Mouse (Mus musculus) gastrocnemius, adult 18-20 months (tissue): ENCODE results near the gene Mkks. TPM values are rescaled to one million over a fixed set of nuclear protein-coding genes. Genes with fewer than 3 reads are reported as not detected.
"Not testable (repeated sequence)": the region's sequence is repeated elsewhere in the genome, so short reads cannot be mapped to it uniquely, and the experiment has no call there.

ENCODE experiments used
- DNase-seq: peaks from one replicate; pipeline ENCODE4 v3.0.0; 2021; ENCODE audit warnings: low spot score
- long read RNA-seq, 2 experiments: library from polyadenylated mRNA; stranded (forward); transcript quantifications; one replicate each; pipeline ENCODE4 v2.0.0; 2021
- total RNA-seq, 2 experiments: library from RNA; stranded (reverse); gene quantifications; 2 replicates each; pipeline ENCODE4 v1.2.3; 2021

Mkks gene
- total RNA-seq, result 10 to 100 TPM; 31.2 to 40.4 TPM
- long read RNA-seq, experiment 1, transcript Mkks-202 (6 exons, 3,178 nt), result major isoform, 22 of 28 reads
- long read RNA-seq, experiment 1, partial matches to known transcripts, result 3 of 28 reads
- long read RNA-seq, experiment 1, other reads (novel, unspliced or antisense), result 3 of 28 reads
- long read RNA-seq, experiment 2, transcript Mkks-202 (6 exons, 3,178 nt), result major isoform, 10 of 17 reads
- long read RNA-seq, experiment 2, partial matches to known transcripts, result 3 of 17 reads
- long read RNA-seq, experiment 2, other reads (novel, unspliced or antisense), result 4 of 17 reads

DNA sequence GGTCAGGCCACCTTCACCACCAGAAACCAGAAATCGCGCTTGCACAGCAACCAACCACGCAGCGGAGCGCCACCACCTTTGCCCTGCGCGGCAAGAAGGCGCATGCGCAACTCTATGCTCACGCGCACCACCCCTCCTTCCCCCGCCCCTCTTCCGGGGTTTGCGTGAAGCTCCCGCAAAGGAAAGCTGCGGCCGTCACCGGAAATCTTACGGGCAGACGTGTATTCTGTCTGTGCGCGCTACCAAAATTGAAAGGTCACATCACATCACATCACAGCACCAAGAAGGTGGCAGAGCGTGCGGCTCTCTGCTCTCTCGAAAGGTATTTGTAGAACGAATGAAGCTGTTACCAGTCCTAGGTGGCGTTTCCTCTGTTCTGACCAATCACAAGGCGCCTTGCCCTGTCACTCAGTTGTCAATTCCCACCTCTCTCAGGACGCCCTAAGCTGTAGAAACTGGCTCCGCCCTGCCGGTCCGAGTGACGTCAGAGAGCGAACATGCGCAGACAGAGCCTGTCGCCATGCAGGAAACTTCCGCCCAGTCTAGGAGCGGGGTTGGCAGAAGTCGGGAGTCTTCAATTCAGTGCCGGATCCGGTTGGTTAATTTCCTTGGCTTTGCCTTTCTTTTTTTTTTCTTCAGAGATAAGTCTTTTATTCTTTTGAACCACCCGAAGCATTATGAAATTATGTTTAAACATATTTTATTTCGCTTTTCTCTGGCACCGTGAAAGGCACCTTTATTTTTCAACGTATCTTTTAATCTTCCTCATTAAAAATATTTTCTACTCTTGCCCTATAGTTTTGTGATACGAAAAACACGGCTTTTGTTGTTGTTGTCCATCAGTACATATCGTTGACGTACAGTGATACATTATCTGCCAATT, at the start of gene Mkks, which contains the start of the genes Slx4ip and AL731706.1:
Gene Mkks, minus strand, starts transcription at position 322 of the 883 bp plus-strand sequence.
Gene Slx4ip, plus strand, starts transcription at position 151 of the 883 bp plus-strand sequence.
Gene AL731706.1, minus strand, starts transcription at position 322 of the 883 bp plus-strand sequence.
- DNase-seq, result peak; percentile 100

DNA sequence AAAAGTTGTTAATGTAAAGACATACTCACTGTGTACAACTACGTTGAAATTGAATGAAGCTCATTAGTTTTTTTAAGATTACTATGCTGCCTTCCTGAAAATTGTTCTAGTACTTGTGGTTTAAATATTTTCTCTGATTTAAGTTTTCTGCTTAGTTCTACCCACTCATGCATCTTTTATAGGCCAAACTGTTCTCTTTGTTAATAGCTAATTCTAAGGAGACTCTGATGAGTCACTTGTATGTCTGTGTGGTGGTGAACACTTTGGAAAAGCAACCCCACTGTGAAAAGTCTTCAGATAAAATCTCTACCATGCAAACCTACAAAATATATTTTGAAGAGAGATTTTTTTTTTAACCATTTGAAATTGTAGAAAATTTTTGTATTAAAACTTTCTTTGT, 47.1 kb upstream of the Mkks start:
- no peak for DNase-seq

DNA sequence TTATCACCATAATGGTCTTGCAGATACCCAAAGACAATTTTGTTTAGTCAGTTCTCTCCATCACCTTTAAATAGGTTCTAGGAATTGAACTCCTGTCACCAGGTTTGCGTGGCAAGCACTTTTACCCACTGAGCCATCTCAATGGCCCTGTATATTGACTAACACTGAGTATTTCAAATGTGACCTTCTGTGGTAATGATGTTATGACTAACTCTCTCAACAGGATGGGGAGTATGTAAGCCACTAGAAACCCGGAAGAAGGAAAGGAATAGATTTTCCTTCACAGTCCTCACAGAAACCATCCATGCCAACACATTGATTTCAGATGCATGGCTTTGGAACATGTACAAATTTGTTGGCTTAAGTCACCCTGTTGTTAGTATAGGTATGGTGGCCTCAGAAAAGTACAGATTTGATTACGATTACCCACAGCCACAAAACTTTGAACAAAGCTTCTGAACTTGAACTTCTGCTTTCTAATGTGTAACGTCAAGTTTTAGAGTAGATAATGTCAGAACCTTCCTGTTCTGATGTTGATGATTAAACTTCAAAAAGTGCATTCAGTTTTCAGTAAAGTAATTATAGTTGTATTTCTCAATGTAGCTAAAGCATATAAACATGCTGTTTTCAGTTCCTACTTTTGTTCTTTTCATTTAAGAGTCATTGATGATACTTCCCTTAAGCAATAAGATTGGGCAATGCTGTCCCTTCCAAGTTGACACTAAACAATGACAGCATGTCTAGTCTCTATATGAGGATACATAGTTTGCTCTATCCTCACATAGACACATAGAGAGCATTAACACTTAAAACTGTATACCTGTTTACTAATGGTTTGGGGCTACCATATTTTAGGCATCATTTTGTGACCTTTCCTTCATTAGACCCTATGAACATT, 45.5 kb upstream of the Mkks start:
- DNase-seq, result no peak

DNA sequence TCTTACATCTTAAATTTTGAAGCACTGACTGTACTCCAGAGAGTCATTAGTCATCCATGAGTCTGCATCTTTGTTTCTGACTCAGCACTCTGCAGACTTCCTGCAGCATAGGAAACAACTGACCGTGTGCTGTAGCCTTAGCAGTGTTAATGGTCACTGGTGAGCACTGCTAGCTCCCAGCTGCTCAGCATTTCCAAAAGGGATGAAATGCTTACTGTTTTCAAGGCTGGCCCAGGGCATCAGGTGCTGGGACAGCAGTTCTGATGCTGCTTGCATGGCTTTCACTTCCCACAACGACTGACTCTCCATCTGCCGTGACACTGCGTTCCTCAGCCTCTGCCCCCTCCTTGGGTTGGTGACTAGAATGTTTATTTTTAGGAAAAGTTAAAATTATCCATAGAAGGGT, 29.8 kb upstream of the Mkks start:
- DNase-seq, result peak; percentile 37

DNA sequence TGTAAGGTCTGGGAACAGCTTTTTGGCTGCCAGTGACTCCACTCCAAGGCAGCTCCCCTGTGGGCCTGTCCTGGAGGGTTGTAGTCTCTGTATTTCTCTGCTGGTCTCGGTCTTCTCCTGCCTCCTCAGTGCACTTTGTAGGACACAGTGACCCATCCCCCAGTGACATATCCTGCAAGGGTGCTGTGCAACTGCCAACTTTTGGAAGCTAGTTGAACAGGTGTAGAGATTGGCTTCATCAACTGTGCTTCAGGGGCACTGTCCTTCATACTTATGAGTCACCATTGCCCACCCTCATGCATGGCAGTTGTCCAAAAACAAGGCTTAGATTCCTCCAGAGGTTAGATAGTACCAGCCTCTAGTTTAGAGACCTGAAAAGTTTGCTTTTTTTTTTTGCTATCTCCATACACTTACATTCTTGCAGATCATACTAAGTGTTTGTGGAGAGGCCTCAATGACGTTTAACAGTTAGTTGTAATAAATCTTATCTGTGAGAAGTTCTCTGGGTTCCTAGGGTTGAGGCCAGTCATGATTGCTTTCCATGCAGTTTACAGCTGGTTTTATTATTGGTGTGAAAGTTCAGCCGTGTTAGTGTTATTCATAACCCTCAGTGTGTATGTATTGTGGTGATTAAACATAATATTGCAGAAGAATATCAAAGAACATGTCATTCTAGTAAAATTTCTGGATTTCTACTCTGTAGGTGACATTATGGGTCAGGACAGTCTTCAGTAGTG, 29.2 kb upstream of the Mkks start:
- no peak for DNase-seq

DNA sequence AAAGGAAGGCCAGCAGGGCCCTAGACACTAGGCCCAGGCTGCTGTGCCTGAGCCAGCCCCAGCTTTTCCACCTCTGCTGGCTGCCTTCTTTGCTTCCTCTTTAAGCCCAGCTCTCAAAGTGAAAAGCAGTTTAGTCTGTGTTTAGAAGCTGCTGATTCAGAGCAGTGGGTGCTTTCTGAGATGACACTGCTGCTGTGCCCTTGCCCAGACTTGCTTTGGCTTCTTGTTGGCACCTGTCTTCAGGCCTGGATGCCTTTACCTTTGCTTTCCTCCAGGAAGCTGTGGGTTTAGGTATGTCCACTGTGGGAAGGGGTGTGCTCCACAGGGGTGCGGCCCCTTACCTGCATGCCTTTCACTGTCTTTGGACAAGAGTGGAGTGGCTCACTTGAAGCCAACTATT, 28.2 kb upstream of the Mkks start:
- DNase-seq, result peak; percentile 35

DNA sequence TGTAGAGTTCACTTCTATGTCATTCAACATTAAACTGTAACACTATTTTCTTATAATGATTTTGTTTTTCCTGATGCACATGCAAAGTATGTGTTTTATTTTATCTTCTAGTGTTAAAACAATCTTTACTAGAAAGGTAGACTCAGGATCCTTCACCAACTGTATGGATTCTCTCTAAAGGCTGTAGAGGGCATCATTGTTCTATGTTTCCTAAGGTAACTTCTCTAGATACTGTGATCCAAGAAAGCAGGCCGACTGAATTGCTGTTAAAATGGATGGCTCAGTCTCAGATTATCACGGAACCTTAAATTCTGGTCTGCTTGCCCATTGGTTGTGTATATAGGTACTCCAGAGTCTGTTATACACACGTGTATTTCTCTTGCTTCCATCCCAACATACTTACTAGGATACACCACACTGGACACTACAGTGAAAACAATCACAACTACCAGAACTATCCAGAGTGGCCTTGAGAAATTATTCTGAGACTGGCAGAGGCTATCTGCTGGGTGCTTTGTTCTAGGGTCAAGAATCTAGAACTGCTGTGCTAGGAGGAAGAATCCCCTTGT, 23.2 kb upstream of the Mkks start:
- DNase-seq, result no peak

DNA sequence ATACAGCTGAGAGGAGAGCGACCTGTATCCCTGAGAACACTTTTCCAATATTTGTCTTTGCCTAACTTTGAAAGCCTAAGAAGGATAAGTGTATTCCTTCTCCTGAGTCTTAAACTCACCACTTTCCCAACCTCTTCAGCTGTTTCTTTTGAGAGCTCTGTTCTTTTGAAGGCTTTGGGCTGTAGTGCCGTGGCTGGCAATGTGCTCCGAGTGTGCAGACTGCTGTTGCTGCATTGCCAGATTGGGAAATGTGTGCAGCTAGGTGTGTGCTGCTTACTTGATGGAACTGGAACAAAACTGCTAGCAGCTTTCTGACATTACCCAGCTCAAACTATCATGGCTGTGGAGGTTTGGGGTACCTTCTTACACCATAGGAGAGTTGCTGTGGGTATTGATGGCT, 21.8 kb upstream of the Mkks start:
- no peak for DNase-seq

DNA sequence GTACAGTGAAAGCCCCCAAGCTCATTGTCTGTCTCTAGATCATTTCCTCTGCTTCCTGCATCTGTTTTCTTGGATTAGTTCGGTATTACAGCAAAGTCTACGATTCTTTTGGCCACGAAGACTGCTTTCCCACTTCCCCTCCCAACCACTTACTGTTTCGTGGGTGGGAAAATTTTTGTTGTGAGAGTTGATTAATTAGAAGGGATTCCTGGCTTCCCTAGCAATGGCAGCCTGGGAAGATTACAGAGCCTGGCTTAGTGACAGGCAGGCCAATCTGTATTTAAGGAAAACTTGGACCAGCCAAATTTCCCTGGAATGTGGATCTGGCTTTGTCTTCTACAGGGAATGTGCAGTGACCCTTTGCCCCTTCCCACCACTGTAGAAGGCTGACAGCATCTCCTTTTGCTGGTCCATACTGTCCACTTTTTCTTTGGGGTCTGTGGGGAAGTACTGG, 20.8 kb upstream of the Mkks start:
- DNase-seq, result no peak

DNA sequence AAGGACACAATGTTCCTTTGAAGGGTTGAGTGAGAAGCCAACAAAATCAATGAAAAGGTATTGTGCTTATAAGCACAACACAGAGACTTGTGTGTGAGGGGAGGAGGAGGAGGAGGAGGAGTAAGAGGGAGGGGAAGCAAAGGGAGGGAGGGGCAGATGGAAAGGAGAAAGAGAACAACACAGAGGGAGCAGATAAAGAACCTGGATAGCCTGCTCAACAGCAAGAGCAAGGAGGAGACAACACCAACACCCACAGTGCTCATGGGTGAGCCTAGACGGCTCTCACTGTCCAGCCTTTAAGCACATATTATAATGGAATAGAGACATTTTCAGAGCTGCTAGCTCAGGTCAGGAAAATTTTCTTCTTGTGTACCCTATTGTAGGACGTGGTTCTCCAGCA, 18.1 kb upstream of the Mkks start:
- no peak for DNase-seq

DNA sequence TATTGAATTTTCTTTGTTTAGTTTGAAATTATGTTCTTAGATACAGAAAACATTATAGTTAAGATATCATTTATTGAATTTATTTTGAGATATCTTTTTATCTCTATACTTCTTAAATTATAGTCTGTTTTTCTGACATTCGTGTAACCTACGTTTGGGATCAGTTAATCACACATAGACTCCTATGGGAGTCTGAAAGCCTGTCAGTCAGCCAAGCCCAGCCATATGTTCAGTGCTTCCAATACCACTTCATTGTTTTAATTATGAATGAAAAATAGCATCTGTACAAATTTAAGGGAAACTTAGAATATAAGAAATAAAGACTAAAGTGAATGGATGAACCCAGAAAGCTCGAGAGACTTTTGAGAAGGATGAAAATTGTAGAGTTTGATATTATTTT, 17.4 kb upstream of the Mkks start:
- DNase-seq, result no peak

DNA sequence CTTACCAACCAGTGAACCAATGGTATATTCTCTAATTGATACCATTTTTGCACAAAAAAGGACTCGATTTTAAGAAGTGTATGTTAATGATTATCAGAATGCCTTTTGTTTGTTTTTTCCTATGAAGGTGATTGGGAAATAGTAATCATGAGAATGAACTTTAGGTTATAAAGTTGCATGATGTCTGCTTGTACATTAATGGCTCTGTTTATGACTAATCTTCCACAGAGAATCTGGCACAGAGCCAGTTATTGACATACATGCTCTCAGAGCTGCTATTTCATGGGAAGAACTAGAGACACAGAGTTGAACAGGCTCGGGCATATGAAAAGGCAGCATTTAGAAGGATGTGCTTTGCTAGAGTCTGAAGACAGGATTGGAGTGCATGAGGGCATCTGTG, 4.9 kb upstream of the Mkks start:
- no peak for DNase-seq

DNA sequence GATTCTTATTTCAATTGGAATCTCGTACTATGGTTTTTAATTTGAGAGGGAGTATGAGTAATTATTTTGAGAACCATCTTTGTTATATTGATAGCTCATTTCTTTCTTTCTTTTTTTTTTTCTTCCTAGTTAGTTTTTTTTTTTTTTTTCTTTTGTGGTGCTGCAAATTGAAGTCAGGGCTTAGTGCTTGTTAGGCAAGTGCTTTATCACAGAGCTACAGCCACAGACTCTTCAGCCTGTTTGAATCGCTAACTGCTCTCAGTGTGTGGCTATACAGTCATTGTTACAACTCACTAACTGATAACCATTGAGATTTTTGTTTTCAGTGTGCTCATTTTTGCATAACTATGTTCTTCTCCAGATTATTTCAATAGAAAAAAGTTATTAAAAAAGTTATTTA, 3.3 kb upstream of the Mkks start:
- no peak for DNase-seq

DNA sequence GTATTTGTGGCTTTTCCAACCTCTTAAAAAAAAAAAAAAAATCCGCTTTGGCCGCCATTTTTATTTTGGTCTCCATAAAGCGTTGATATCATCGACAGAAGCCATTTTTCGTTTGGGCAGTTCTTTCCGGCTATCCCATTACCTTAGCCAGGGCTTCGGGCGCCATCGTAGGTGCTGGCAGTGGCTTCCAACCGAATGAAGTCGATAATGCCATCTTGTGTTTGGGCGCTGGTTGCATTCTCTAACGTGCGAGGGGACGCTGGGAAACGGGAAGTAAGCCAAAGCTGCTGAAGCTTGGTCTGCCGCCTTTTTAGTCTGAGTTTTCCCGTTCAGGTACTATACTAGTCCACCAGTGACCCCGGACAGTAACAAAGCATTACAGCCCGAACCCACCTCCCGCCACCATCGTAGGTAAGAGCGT, 772 bp upstream of the Mkks start:
- DNase-seq, result peak; percentile 98

DNA sequence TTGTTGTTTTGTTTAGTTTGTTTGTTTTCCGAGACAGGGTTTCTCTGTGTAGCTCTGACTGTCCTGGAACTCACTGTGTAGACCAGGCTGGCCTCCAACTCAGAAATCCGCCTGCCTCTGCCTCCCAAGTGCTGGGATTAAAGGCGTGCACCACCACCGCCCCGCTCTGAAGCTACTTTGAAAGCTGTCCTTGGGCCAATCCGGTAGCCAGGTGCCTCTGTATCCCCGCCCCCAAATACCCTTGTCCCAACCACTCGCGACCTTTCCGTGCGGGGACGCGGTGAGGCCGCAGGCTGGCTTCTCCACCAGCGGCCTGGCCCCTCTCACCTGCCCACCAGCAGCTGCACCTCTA, 497 bp downstream of the Mkks start:
- DNase-seq, result not testable (repeated sequence)

DNA sequence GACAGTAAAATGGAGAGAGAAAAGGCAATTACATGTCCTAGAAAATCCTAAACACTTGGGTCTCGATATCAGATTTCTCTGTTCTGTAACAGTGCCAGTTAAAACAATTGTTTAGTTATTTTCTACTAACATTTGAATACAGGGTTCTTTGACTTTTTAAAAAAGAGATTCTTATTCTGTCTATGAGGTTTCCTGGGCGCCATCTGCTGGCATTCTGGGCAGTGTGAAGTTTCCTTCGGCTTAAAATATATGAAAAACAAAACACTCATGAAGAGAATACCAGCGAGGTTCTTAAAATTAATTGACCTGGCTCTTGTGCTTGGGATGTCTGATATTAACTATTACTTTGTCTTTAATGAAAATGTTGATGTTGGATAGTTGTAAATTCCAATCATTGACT, 4.3 kb downstream of the Mkks start:
- DNase-seq, result no peak

DNA sequence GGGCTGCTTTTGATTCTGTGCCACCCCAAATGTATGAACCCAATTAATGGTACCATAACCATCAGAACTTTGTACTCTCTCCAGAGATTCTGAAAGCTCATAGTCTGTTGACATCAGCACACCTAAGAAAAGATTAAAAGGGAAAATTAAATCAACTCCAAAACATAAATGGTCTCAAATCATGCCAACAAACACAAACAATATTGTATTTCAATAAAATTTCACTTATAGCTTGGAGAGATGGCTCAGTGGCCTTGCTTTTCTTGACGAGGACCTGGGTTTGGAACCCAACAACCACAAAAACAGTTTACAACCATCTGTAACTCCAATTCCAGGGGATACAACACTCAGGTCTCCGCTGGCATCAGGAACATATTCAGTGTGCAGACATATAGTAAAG, 5.6 kb downstream of the Mkks start, which contains the start of gene AL731706.2:
Gene AL731706.2, minus strand, starts transcription at position 101 of the 400 bp plus-strand sequence.
- no peak for DNase-seq

DNA sequence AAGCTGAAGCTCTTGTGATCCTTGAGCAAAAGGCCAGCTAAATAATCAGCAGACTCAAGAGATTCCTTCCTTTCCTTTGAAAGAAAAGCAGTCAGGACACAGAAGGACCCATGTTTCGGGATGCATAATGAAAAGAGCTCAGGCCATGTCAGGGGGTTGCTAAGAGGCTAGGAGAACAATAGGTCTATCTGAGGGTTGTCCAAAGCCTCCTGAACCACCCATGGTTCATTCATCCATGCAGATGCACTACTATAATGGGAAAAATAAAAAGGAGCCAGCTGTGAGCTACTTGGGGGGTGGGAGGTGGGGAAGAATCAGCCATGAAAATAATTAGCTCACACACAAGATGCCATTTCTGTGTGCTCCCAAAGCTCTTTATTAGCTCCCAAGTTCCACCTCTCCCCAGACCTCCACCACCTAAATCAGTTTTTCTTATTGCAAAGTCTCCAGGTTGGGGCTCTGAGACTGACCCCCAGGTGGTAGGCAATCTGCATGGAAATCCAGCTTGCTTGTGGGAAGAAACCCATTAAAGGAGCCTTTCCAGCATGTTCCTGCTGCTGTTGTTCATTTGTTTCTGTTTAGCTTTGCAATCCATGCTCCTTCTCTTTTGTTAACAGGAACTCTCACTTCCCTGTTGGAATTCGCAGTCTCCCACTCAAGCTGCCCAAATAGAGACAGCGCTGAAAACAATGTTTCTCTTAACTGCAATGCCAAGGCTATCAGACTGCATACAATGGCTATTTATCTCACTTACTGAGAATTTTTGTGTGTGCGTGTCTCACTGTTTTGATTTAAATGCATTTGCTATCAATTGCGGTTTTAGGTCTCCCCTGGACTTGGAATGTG, 36.4 kb downstream of the Mkks start:
- DNase-seq, result no peak

DNA sequence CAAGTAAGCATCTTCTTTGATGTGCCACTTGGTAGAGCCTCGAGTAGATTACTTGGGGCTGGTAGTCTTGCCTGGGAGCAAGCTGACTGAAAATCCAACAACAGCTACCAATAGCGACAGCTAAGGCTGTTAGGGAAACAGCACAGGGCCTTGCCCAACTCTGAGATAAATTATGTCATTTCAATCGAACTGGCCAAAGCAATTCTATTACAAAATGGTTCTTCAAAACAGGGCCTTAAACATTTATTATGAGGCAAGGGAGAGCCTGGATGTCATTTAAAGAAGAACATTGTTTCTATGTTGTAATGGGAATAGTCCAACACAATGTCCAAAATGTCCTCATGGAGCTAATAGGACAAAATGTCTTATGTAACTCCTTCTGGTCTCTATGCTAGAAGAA, 40.8 kb downstream of the Mkks start:
- DNase-seq, result no peak

DNA sequence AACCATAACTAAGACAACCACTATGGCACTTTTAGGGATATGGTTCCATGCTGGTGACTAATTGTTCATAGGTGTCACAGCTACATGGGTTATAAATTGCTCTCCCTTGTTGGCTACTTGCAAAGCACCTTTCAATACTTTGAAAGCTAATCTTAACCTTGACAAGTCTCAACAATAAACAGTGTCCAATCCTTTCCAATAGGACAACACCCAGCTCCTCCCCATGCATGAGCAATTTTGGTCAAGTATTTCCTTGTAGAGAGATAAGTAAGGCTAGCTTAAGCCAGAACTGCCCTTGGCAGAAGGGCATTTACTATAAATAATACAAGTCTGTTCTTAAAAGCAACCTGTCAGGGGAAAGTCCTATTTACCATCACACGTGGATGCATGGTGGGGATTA, 53.2 kb downstream of the Mkks start:
- DNase-seq, result no peak
